Mouse (Mus musculus): ENCODE data around the gene Olfr713.

Gene Olfr713

GRCm38 (mm10) chr7:107030874-107031273 lies at the start of gene Olfr713:
TSS of gene Olfr713 (plus strand) at chr7:107031174.
- DNase-seq = no peak

GRCm38 (mm10) chr7:106985236-106985635 lies 45.7 kb upstream of the Olfr713 start:
- no peak for DNase-seq

- no peak for DNase-seq
These were observed 30.2 kb upstream of the Olfr713 start for GRCm38 (mm10) chr7:107000798-107001197.

- DNase-seq = no peak
These were observed 26.8 kb upstream of the Olfr713 start for GRCm38 (mm10) chr7:107004169-107004568.

- no peak for DNase-seq
These were observed 25.0 kb upstream of the Olfr713 start, which contains the start of gene Olfr2 for GRCm38 (mm10) chr7:107005972-107006371. TSS of gene Olfr2 (minus strand) at chr7:107006072.

- DNase-seq = no peak
These were observed 9.1 kb downstream of the Olfr713 start for GRCm38 (mm10) chr7:107039934-107040563.

GRCm38 (mm10) chr7:107043136-107043535 lies 12.2 kb downstream of the Olfr713 start:
- no peak for DNase-seq

- DNase-seq = no peak
These were observed 13.4 kb downstream of the Olfr713 start for GRCm38 (mm10) chr7:107044407-107044806.

- DNase-seq = peak; percentile 11
These were observed 14.9 kb downstream of the Olfr713 start for GRCm38 (mm10) chr7:107045833-107046232.

GRCm38 (mm10) chr7:107047578-107047977 lies 16.6 kb downstream of the Olfr713 start:
- no peak for DNase-seq

- DNase-seq = no peak
These were observed 39.7 kb downstream of the Olfr713 start, which contains the start of gene Olfr714 for GRCm38 (mm10) chr7:107070681-107071080. TSS of gene Olfr714 (plus strand) at chr7:107070981.

All from right cerebral cortex, postnatal 4 days (tissue).